Mouse (Mus musculus): Measurements from ENCODE around the gene Dgkd. TPM values are rescaled to one million over a fixed set of nuclear protein-coding genes. Genes with fewer than 3 reads are reported as not detected.

The Dgkd gene
- polyA plus RNA-seq, 1 experiment from 2014 or later, result 46.3 TPM

DNA sequence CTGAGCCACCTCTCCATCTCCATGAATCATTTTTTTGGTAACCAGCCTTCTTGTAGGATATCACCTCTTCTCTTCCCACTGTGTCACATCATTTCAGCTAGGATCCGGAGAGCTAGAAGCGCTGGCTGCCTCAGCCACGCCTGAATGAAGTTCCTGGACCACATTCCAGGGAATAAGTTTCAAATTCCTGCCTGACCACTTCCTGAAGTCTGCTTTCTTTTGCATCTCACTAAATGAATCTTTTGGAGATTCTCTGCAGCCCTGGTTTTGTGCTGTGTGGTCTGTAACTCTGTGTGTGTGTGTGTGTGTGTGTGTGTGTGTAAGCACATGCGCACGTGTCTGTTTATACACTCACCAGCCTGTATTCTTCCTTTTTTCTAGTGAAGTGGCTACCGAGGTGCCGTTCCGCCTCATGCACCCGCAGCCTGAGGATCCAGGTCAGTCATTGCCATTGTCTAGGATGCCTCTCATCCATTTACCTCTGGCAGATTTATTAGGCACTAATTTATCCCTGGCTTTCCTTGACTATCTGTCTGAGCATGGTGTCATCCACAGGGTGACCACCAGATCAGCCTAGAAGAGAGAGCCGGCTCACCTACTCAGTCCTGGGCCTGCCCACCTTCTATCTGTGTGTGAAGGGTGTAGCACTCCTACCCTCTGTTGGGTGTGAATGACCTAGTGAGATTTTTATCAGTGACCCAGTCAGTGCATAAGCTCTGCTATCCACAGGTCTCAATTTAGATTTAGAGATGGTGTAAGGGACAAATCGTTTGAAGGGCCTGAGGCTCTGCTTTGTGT, 12.5 kb upstream of the Dgkd start:
- Histone ChIP-seq H3K9me3 (ENCODE audit: control insufficient read depth, low read length) (no peaks in the 10 kb centered on the region), H3K27ac (ENCODE audit: low read depth, low read length) (no peak overlapping the region), H3K4me1 (replicated peaks; ENCODE audit: control insufficient read depth, insufficient read depth, low read length) (no peaks in the 10 kb centered on the region), H3K27me3 (ENCODE audit: control insufficient read depth, insufficient read depth, low read length) (no peaks in the 10 kb centered on the region), H3K36me3 (ENCODE audit: control insufficient read depth, insufficient read depth, low read length) (no peaks in the 10 kb centered on the region), H3K9ac (ENCODE audit: low read length) (no peak overlapping the region), H3K4me2 (ENCODE audit: low read depth, low read length, severe bottlenecking) (no peak overlapping the region), H3K4me3 (ENCODE audit: low read depth, low read length) (no peak overlapping the region)
- no peak for ATAC-seq (replicated peaks; ENCODE audit: low FRiP score)
- WGBS, result 88% methylated on average over 11 of the region's 11 CpGs
- no peak for DNase-seq (ENCODE audit: low spot score)

DNA sequence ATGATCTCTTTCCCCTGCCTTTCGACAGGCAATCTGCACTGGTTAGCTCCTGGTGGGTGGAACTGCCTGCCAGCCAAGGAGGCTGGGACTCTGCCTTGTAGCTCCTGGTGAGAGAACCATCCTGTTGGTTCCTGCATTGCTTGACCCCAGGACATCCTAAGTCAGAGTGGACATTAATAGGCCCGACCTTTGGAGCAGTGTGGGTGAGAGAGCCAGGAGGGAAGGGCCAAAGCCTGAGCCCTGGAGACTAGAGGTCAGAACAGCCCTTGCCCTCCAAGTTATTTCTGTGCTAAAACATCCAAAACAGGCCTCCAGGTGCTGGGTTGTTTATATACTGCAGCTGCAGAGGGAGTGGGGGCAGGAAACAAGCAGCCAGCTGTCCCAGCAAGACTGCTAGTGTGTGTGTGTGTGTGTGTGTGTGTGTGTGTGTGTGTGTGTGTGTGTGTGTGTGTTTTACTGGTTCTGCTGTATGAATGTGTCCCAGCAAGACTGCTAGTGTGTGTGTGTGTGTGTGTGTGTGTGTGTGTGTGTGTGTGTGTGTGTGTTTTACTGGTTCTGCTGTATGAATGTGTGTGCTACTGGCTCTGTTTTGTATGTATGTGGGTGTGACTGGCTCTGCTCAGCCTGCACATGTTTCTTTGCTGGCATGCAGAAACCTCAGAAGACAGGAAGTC, 6.1 kb upstream of the Dgkd start:
- Histone ChIP-seq H3K4me3 (ENCODE audit: low read depth, low read length) (no peak overlapping the region), H3K4me2 (ENCODE audit: low read depth, low read length, severe bottlenecking) (no peak overlapping the region), H3K4me1 (replicated peaks; ENCODE audit: control insufficient read depth, insufficient read depth, low read length) (no peaks in the 10 kb centered on the region), H3K9ac (ENCODE audit: low read length) (no peak overlapping the region), H3K9me3 (ENCODE audit: control insufficient read depth, low read length) (no peaks in the 10 kb centered on the region), H3K36me3 (ENCODE audit: control insufficient read depth, insufficient read depth, low read length) (no peaks in the 10 kb centered on the region), H3K27ac (ENCODE audit: low read depth, low read length) (no peak overlapping the region), H3K27me3 (ENCODE audit: control insufficient read depth, insufficient read depth, low read length) (no peaks in the 10 kb centered on the region)
- ATAC-seq (replicated peaks; ENCODE audit: low FRiP score) (no peak), DNase-seq (ENCODE audit: low spot score) (no peak)
- WGBS, result 54% methylated on average over 2 of the region's 2 CpGs

DNA sequence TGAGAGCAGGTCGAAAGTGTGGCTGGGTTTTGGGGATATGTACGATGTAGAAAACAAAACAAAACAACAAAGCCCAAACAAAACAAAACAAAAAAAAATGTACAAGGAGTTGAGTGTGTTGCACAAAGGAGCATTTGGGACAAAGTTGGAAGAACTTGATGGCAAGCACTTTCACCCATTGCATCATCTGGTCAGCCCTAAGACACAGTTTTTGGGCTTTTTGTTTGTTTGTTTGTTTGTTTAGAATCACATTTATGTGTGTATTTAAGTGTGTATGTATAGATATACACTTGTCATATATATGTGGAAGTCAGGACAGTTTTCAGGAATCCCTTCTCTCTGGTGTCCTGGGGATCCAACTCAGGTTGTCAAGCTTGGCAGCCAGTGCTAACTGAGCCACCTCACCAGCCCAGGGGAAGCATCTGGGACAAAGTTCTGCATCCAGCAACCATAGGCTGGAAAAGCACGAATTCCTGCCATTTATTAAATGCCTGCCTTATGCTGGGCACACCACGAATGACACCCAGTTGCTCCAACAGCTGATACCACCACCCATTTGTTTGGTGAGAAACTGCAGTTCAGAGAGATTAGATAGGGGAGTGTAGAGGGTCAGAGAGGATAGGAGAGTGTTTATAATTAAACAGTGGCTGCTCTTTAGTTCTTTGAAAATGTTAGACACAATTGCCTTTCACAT, 5.5 kb upstream of the Dgkd start:
- H3K9ac ChIP-seq (ENCODE audit: low read length), result no peak overlapping the region
- no peak for ATAC-seq (replicated peaks; ENCODE audit: low FRiP score)

DNA sequence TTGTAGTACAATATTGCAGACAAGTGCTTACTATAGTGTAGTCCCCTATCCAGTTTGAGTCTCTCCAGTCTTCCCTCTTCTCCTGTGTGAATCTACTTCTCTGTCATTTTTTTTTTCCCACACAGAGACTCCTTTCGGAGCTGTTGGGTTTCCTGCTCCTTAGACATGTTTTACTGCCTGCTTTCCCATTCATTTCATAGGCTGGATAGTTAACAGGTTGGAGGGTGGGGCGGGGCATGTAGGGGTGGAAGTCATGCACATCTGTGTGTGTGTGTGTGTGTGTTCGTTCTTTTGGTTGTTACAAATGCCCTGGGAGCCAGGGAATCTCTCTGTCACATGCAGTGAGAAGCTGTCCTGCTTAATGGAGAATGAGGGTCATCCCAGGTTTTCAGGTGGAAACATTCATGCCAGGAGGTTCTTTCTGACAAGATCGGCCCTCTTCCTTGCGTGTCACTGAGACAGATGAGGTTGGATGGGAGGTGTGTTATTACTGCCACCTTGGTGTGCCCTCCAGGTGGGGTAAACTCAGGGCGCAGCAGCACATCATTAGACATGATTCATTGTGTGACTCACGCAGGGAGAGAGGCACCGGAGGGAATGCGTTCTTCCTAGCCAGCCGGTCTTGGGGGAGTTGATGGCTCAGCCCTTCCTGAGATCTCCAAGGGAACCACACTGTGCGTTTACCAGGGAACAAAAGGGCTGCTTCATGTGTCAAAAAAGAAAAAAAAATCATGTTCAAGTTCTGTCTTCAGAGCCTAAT, 4.7 kb upstream of the Dgkd start:
- no peak overlapping the region for H3K4me2 ChIP-seq (ENCODE audit: low read depth, low read length, severe bottlenecking)
- H3K36me3 ChIP-seq (ENCODE audit: control insufficient read depth, insufficient read depth, low read length), result no peaks in the 10 kb centered on the region
- H3K27me3 ChIP-seq (ENCODE audit: control insufficient read depth, insufficient read depth, low read length), result no peaks in the 10 kb centered on the region
- 70% methylated on average over 11 of the region's 11 CpGs for WGBS
- H3K9me3 ChIP-seq (ENCODE audit: control insufficient read depth, low read length), result no peaks in the 10 kb centered on the region
- DNase-seq (ENCODE audit: low spot score) (no peak), ATAC-seq (replicated peaks; ENCODE audit: low FRiP score) (no peak)
- no peak overlapping the region for H3K9ac ChIP-seq (ENCODE audit: low read length)
- H3K4me1 ChIP-seq (replicated peaks; ENCODE audit: control insufficient read depth, insufficient read depth, low read length), result no peaks in the 10 kb centered on the region
- no peak overlapping the region for H3K4me3 ChIP-seq (ENCODE audit: low read depth, low read length)
- H3K27ac ChIP-seq (ENCODE audit: low read depth, low read length), result no peak overlapping the region

More for the DNA sequence above, 5.5 kb upstream of the Dgkd start:
- Histone ChIP-seq H3K27me3 (ENCODE audit: control insufficient read depth, insufficient read depth, low read length) (no peaks in the 10 kb centered on the region), H3K36me3 (ENCODE audit: control insufficient read depth, insufficient read depth, low read length) (no peaks in the 10 kb centered on the region), H3K27ac (ENCODE audit: low read depth, low read length) (no peak overlapping the region), H3K4me3 (ENCODE audit: low read depth, low read length) (no peak overlapping the region), H3K4me1 (replicated peaks; ENCODE audit: control insufficient read depth, insufficient read depth, low read length) (no peaks in the 10 kb centered on the region), H3K4me2 (ENCODE audit: low read depth, low read length, severe bottlenecking) (no peak overlapping the region), H3K9me3 (ENCODE audit: control insufficient read depth, low read length) (no peaks in the 10 kb centered on the region)
- WGBS, result 65% methylated on average over 4 of the region's 4 CpGs
- DNase-seq (ENCODE audit: low spot score), result no peak

DNA sequence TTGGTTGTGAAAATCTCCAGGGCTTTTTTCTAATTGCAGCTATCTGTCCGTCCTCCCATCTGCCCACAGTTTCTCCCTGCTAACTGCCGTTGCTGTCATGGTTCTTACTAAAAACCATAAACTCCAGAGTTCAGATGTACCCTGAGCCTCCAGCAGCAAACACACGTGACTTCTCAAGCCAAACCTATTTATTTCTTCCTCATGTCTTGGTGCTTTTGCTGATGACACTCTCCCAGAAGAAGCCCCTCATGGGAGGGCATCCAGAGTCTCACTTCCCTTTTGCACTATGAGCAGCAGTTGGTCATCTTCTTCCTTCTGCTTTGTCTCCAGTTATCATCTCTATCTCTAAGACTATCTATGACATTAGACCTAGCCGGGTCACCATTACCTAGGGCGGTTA, 3.8 kb upstream of the Dgkd start:
- no peak for ATAC-seq (replicated peaks; ENCODE audit: low FRiP score)
- H3K36me3 ChIP-seq (ENCODE audit: control insufficient read depth, insufficient read depth, low read length), result no peaks in the 10 kb centered on the region
- H3K27me3 ChIP-seq (ENCODE audit: control insufficient read depth, insufficient read depth, low read length), result no peaks in the 10 kb centered on the region
- 79% methylated on average over 5 of the region's 5 CpGs for WGBS
- H3K4me1 ChIP-seq (replicated peaks; ENCODE audit: control insufficient read depth, insufficient read depth, low read length), result peaks cover 4% of the 10 kb centered on the region; the same call in 1 of the 2 replicates
- DNase-seq (ENCODE audit: low spot score), result no peak
- H3K9me3 ChIP-seq (ENCODE audit: control insufficient read depth, low read length), result no peaks in the 10 kb centered on the region
- H3K9ac ChIP-seq (ENCODE audit: low read length), result no peak overlapping the region
- H3K4me3 ChIP-seq (ENCODE audit: low read depth, low read length), result no peak overlapping the region
- no peak overlapping the region for H3K27ac ChIP-seq (ENCODE audit: low read depth, low read length)
- H3K4me2 ChIP-seq (ENCODE audit: low read depth, low read length, severe bottlenecking), result no peak overlapping the region

DNA sequence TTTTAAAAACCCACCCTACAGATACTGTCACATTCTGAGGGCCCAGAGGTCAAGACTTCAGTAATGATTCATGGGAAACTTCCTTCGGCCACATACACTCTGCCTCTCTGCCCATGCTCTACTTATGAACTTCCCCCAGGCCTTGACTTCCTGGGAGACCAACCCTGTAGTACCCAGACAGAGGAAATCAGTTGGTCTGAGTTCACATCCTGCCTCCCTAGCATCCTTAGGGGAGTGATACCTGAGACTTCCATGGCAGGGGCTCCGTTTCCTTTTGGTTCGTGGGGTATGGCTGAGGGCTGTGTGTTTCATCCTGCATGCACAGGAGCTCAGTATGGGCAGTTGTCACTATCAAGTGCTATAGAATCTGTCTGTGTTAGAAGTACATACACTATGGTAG, 1.7 kb upstream of the Dgkd start:
- no peaks in the 10 kb centered on the region for H3K27me3 ChIP-seq (ENCODE audit: control insufficient read depth, insufficient read depth, low read length)
- no peak overlapping the region for H3K4me3 ChIP-seq (ENCODE audit: low read depth, low read length)
- H3K9me3 ChIP-seq (ENCODE audit: control insufficient read depth, low read length), result no peaks in the 10 kb centered on the region
- ATAC-seq (replicated peaks; ENCODE audit: low FRiP score) (no peak), DNase-seq (ENCODE audit: low spot score) (no peak)
- peaks cover 12% of the 10 kb centered on the region; the same call in 1 of the 2 replicates for H3K4me1 ChIP-seq (replicated peaks; ENCODE audit: control insufficient read depth, insufficient read depth, low read length)
- H3K9ac ChIP-seq (ENCODE audit: low read length), result no peak overlapping the region
- WGBS, result 87% methylated on average over 3 of the region's 3 CpGs
- no peak overlapping the region for H3K4me2 ChIP-seq (ENCODE audit: low read depth, low read length, severe bottlenecking)
- H3K36me3 ChIP-seq (ENCODE audit: control insufficient read depth, insufficient read depth, low read length), result no peaks in the 10 kb centered on the region
- no peak overlapping the region for H3K27ac ChIP-seq (ENCODE audit: low read depth, low read length)

DNA sequence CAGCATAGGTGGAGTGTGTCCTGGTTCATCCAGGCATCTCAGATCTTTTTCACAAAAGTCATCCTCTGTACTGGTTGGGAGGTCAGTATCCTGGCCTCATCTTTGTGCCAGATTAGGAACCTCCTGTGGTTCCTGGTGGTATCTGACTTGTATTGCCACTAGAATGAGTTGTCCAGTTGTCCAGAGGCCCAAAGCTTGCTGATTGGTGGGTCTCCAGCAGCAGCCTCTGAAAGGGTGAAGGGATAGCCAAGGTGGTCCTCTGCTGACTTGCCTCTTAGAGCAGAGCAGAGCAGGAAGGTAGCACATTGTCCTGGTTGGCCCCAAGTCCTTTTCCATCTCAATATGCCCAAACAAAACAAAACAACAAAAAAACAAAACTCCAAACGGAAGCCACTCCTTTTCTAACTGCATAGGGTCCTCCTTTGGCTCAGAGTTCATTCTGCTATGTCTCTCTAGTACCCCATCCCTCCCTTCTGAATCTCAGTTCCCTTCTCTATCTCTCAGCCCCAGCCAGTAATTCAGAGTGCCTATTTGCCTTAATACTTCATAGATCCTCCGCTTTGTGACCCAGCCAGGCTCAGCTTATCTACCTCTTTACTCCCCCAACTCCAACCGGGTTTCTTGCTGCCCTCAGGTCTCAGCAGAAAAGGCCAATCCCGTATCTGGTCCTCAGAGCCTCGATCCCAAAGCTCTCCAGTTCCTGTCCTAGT, 851 bp upstream of the Dgkd start:
- H3K4me2 ChIP-seq (ENCODE audit: low read depth, low read length, severe bottlenecking), result peak overlapping the region; percentile 47; the same call in 1 of the 2 replicates
- H3K9me3 ChIP-seq (ENCODE audit: control insufficient read depth, low read length), result no peaks in the 10 kb centered on the region
- no peak for ATAC-seq (replicated peaks; ENCODE audit: low FRiP score)
- peaks cover 12% of the 10 kb centered on the region; the same call in 1 of the 2 replicates for H3K4me1 ChIP-seq (replicated peaks; ENCODE audit: control insufficient read depth, insufficient read depth, low read length)
- peak overlapping the region; percentile 96; the same call in 1 of the 2 replicates for H3K4me3 ChIP-seq (ENCODE audit: low read depth, low read length)
- no peaks in the 10 kb centered on the region for H3K36me3 ChIP-seq (ENCODE audit: control insufficient read depth, insufficient read depth, low read length)
- no peak overlapping the region for H3K27ac ChIP-seq (ENCODE audit: low read depth, low read length)
- DNase-seq (ENCODE audit: low spot score), result no peak
- peak overlapping the region; percentile 92; the same call in 1 of the 2 replicates for H3K9ac ChIP-seq (ENCODE audit: low read length)
- WGBS, result 52% methylated on average over 5 of the region's 5 CpGs
- H3K27me3 ChIP-seq (ENCODE audit: control insufficient read depth, insufficient read depth, low read length), result no peaks in the 10 kb centered on the region

Measured in forebrain, embryonic 11.5 days (tissue).